Mouse (Mus musculus): ENCODE data around the gene Serpind1. TPM values are rescaled to one million over a fixed set of nuclear protein-coding genes. Genes with fewer than 3 reads are reported as not detected.

Serpind1 gene
- polyA plus RNA-seq, 1 experiment from 2014 or later: 0.45 TPM

DNA sequence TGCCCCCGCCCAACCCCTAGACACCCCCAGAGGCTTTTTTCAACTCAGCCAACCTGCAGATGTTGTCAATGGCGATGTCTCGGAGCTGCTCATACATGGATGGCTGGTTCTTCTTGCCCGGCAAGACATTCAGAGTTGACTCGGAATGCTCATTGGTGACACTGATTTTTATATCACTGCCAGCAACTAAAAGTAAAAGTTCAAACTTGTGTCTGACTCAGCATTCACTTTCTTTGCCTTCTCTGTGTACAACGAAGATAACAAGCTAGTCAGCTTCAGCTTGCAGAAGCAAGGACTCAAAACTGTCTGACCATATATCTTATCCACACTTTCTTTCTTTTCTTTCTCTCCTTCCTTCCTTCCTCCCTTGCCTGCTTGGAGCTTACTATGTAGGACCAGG lies 24.9 kb downstream of the Serpind1 start:
- no peak for ATAC-seq (ENCODE audit: insufficient number of reproducible peaks, insufficient read depth, low FRiP score, low TSS enrichment, low read depth)
- peaks cover 67% of the 10 kb centered on the region for H3K36me3 ChIP-seq

DNA sequence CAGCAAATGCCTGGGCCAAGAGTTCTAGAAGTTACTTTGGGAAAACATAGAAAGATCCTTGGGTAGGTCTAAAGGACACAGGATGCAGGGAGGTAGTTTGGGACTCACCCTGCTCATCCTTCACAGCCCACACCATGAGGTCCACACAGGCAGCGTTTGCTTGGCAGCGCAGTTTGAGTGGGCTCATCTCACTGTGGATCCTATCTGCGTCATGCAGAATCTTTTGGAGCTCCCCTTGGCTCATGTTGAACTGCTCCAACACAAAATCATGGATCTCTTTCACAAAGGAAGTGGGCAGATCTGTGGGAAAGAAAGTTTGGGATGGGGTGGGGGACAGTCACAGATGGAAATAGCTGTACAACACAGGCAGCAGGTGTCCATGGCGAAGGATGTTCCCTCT lies 27.6 kb downstream of the Serpind1 start:
- H3K36me3 ChIP-seq: peaks cover 59% of the 10 kb centered on the region
- ATAC-seq (ENCODE audit: insufficient number of reproducible peaks, insufficient read depth, low FRiP score, low TSS enrichment, low read depth): no peak
- no peak overlapping the region for H3K9ac ChIP-seq
- no peaks in the 10 kb centered on the region for H3K9me3 ChIP-seq
- H3K27me3 ChIP-seq: no peaks in the 10 kb centered on the region
- no peak overlapping the region for H3K27ac ChIP-seq
- H3K4me1 ChIP-seq: no peaks in the 10 kb centered on the region
- no peak overlapping the region for H3K4me3 ChIP-seq
- no peak overlapping the region for H3K4me2 ChIP-seq
- WGBS: 93% methylated on average over 4 of the region's 4 CpGs

More for the DNA sequence above, 24.9 kb downstream of the Serpind1 start:
- no peak overlapping the region for H3K4me3 ChIP-seq
- H3K27me3 ChIP-seq: no peaks in the 10 kb centered on the region
- no peak overlapping the region for H3K27ac ChIP-seq
- H3K4me2 ChIP-seq: no peak overlapping the region
- no peaks in the 10 kb centered on the region for H3K9me3 ChIP-seq
- WGBS: 90% methylated on average over 6 of the region's 6 CpGs
- H3K4me1 ChIP-seq: no peaks in the 10 kb centered on the region
- no peak overlapping the region for H3K9ac ChIP-seq

DNA sequence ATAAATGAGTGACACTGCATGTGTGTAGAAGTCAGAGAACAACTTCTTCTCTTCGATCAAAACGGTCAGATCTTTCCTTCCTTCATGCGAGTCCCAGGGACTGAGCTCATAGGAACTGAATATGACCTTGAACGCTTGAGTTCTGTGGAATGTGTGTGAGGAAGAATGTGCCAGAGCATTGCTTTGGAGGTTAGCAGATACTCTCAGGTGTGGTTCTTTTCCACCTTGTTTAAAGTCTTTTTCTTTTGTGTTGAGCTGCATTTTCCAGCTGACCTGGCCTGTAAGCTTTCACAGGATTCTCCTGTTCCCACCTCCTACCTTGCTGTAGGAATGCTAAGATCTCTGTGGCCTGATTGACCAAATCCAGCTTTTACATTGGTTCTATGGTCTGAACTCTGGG lies 51.1 kb downstream of the Serpind1 start:
- ATAC-seq (ENCODE audit: insufficient number of reproducible peaks, insufficient read depth, low FRiP score, low TSS enrichment, low read depth): no peak
- 88% methylated on average over 4 of the region's 4 CpGs for WGBS
- Histone ChIP-seq H3K27ac (no peak overlapping the region), H3K4me3 (no peak overlapping the region), H3K27me3 (no peaks in the 10 kb centered on the region), H3K4me1 (no peaks in the 10 kb centered on the region), H3K9ac (no peak overlapping the region), H3K9me3 (no peaks in the 10 kb centered on the region), H3K36me3 (peaks cover 45% of the 10 kb centered on the region), H3K4me2 (no peak overlapping the region)

DNA sequence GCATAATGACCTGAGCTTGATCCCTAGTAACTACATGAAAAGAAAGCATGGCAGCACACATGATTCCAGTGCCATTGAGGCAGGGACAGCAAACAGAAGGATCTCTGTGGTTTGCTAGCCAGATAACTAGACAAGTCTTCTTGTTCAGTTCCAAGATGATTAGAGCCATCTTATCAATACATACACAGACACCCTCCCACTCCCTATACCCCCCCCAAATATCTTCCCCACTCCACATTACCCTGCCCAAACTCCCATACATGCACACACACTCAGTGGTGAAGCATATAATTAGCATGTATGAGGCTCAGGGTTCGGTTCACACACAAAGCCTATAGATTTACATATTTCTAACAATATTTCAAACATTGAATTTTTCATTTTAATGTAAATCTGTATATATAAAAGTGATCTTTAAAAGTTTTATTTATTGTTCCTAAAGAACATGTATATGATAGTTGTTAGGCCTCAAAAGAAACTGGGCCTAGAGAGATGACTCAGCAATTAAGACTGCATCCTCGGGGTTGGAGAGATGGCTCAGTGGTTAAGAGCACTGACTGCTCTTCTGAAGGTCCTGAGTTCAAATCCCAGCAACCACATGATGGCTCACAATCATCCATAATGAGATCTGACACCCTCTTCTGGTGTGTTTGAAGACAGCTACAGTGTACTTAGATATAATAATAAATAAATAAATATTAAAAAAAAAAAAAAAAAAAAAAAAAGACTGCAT lies 52.6 kb downstream of the Serpind1 start:
- ATAC-seq (ENCODE audit: insufficient number of reproducible peaks, insufficient read depth, low FRiP score, low TSS enrichment, low read depth): no peak
- no peak overlapping the region for H3K4me2 ChIP-seq
- no peak overlapping the region for H3K9ac ChIP-seq
- peaks cover 40% of the 10 kb centered on the region for H3K36me3 ChIP-seq
- H3K9me3 ChIP-seq: no peaks in the 10 kb centered on the region
- no peaks in the 10 kb centered on the region for H3K4me1 ChIP-seq
- H3K4me3 ChIP-seq: no peak overlapping the region
- 83% methylated on average over 2 of the region's 2 CpGs for WGBS
- H3K27ac ChIP-seq: no peak overlapping the region
- no peaks in the 10 kb centered on the region for H3K27me3 ChIP-seq

DNA sequence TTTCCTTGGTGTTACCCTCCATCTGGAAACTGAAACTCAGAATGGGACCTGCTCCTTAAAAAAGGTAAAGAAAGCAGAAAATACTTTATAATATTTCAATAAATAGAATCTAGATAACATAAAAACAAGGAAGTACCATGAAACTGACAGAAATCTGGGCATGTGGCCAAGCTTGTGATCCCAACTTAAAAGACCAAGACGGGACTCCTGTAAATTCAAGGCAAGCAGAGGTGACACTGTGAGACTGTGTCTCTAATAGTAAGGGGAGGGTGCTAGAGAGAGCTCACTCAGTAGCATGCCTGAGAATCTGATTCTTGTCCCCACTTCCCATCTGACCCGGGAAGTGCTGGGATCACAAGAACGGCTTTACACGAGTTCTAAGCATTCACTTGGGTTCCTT lies 61.6 kb downstream of the Serpind1 start:
- ATAC-seq (ENCODE audit: insufficient number of reproducible peaks, insufficient read depth, low FRiP score, low TSS enrichment, low read depth): no peak
- H3K36me3 ChIP-seq: peaks cover 11% of the 10 kb centered on the region; the same call in 1 of the 2 replicates
- 0 out of 2 replicates have a peak, but pooled peaks cover 8% of the 10 kb centered on the region for H3K4me1 ChIP-seq
- H3K9ac ChIP-seq: no peak overlapping the region
- no peak overlapping the region for H3K4me3 ChIP-seq
- 75% methylated on average over 4 of the region's 4 CpGs for WGBS
- H3K4me2 ChIP-seq: no peak overlapping the region
- H3K27ac ChIP-seq: no peak overlapping the region
- H3K27me3 ChIP-seq: no peaks in the 10 kb centered on the region
- H3K9me3 ChIP-seq: no peaks in the 10 kb centered on the region

Other genes with a start within 250 kb of the Serpind1 start
- gene Ppil2, start 220.1 kb upstream of the Serpind1 start, polyA plus RNA-seq (2015; fragmentation: Nextera tagmentation; extraction: Ambion mirVana): 159 and 161 TPM in 2 replicates
- 42.8 and 54.8 TPM in 2 replicates for gene 2610318N02Rik, start 206.2 kb upstream of the Serpind1 start, polyA plus RNA-seq (2015; fragmentation: Nextera tagmentation; extraction: Ambion mirVana)
- gene Sdf2l1, start 199.0 kb upstream of the Serpind1 start, polyA plus RNA-seq (2015; fragmentation: Nextera tagmentation; extraction: Ambion mirVana): 60.1 and 65.3 TPM in 2 replicates
- gene Ydjc, start 186.8 kb upstream of the Serpind1 start, polyA plus RNA-seq (2015; fragmentation: Nextera tagmentation; extraction: Ambion mirVana): 9.3 and 10.9 TPM in 2 replicates
- gene Ccdc116, start 184.1 kb upstream of the Serpind1 start, polyA plus RNA-seq (2015; fragmentation: Nextera tagmentation; extraction: Ambion mirVana): 0.62 and 0.98 TPM in 2 replicates
- 348 TPM in 2 replicates for gene Ube2l3, start 128.7 kb upstream of the Serpind1 start, polyA plus RNA-seq (2015; fragmentation: Nextera tagmentation; extraction: Ambion mirVana)
- gene Rimbp3, start 122.8 kb upstream of the Serpind1 start, polyA plus RNA-seq (2015; fragmentation: Nextera tagmentation; extraction: Ambion mirVana): 0.35 and 0.43 TPM in 2 replicates
- gene Hic2, start 97.8 kb upstream of the Serpind1 start, polyA plus RNA-seq (2015; fragmentation: Nextera tagmentation; extraction: Ambion mirVana): 6.3 and 7.1 TPM in 2 replicates
- 12.7 and 13.6 TPM in 2 replicates for gene Tmem191c, start 55.3 kb upstream of the Serpind1 start, polyA plus RNA-seq (2015; fragmentation: Nextera tagmentation; extraction: Ambion mirVana)
- gene Snap29, start 74.6 kb downstream of the Serpind1 start, polyA plus RNA-seq (2015; fragmentation: Nextera tagmentation; extraction: Ambion mirVana): 13.2 and 15.5 TPM in 2 replicates
- gene Pi4ka, start 74.9 kb downstream of the Serpind1 start, polyA plus RNA-seq (2015; fragmentation: Nextera tagmentation; extraction: Ambion mirVana): 35.5 and 37.9 TPM in 2 replicates
- 83.3 and 84.3 TPM in 2 replicates for gene Crkl, start 120.6 kb downstream of the Serpind1 start, polyA plus RNA-seq (2015; fragmentation: Nextera tagmentation; extraction: Ambion mirVana)
- gene Aifm3, start 158.2 kb downstream of the Serpind1 start, polyA plus RNA-seq (2015; fragmentation: Nextera tagmentation; extraction: Ambion mirVana): 1.1 and 2.0 TPM in 2 replicates
- 98.5 and 119 TPM in 2 replicates for gene Lztr1, start 177.3 kb downstream of the Serpind1 start, polyA plus RNA-seq (2015; fragmentation: Nextera tagmentation; extraction: Ambion mirVana)
- gene Thap7, start 199.8 kb downstream of the Serpind1 start, polyA plus RNA-seq (2015; fragmentation: Nextera tagmentation; extraction: Ambion mirVana): 72.5 and 75.2 TPM in 2 replicates
- not detected in 2 replicates for gene Lrrc74b, start 229.9 kb downstream of the Serpind1 start, polyA plus RNA-seq (2015; fragmentation: Nextera tagmentation; extraction: Ambion mirVana)
- gene P2rx6, start 230.5 kb downstream of the Serpind1 start, polyA plus RNA-seq (2015; fragmentation: Nextera tagmentation; extraction: Ambion mirVana): 0.08 and 0.32 TPM in 2 replicates